Mouse (Mus musculus): ENCODE measurements at regions not wholly inside any gene's neighbourhood (a gene's known extent, or its start where the extent isn't known, plus 50 kb on each side); places are given as distances from the start of the nearest gene placed in this dataset.

DNA sequence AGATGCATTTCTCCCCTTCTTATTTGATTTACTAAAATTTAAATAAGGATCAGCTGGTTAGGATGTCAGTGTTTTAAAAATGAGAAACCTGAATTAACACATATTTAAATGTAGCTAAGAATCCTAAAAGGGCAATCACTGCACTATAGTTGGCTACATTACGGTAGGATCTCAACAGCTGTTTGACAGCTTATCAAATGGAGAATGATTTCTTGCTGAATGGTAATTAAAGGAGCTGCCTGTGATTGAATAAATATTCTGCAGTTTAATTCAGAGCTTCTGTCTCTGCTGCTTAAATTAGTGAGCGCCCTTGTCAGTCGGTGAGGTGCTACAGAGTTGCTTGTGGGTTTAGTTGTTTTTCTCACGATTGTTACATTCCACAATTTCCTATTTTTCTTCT is 51.4 kb upstream of the Rxylt1 start:
- no peaks in the 10 kb centered on the region for H3K27me3 ChIP-seq (ENCODE audit: control insufficient read depth, insufficient read depth, insufficient read length)
- no peak overlapping the region for H3ac ChIP-seq (ENCODE audit: control insufficient read depth, insufficient read length, low read depth)
- H3K36me3 ChIP-seq (ENCODE audit: control insufficient read depth, insufficient read depth), result no peaks in the 10 kb centered on the region
- H3K4me3 ChIP-seq (ENCODE audit: insufficient read depth, poor library complexity, severe bottlenecking), result no peak overlapping the region
- H3K79me2 ChIP-seq (ENCODE audit: control insufficient read depth, insufficient read depth), result no peaks in the 10 kb centered on the region
- no peaks in the 10 kb centered on the region for H3K79me3 ChIP-seq (ENCODE audit: low read depth)
- no peak for TF ChIP-seq MYOG (IDR thresholded peaks at IDR 0.05; ENCODE audit: control insufficient read depth, extremely low read depth, insufficient read length)
- TF ChIP-seq CEBPB (IDR thresholded peaks at IDR 0.05; ENCODE audit: low read depth), result no peak
- TF ChIP-seq USF1 (IDR thresholded peaks at IDR 0.05; ENCODE audit: low read depth), result no peak
- TF ChIP-seq FOSL1 (IDR thresholded peaks at IDR 0.05; ENCODE audit: insufficient read depth, low read length, poor library complexity, severe bottlenecking), result no peak
- no peak for TF ChIP-seq CTCF (IDR thresholded peaks at IDR 0.05; ENCODE audit: control insufficient read depth, insufficient read depth, insufficient read length)
- no peak for TF ChIP-seq MYOD1 (IDR thresholded peaks at IDR 0.05; ENCODE audit: control insufficient read depth, insufficient read length, low read depth)
- no peak for TF ChIP-seq MAX (IDR thresholded peaks at IDR 0.05)

Measured in C2C12 (cell line).